Mouse (Mus musculus) cortical plate, adult 2 months (tissue): ENCODE data around the gene Sema3d. TPM values are rescaled to one million over a fixed set of nuclear protein-coding genes. Genes with fewer than 3 reads are reported as not detected.

Experiments used
- H3K27ac ChIP-seq: fragments of 200-500 bp; 2 replicates; pipeline ENCODE4 v1.5.1; 2012; ENCODE audit warnings: low read length, control low read depth, inconsistent platforms; ENCODE audit not compliant: insufficient read depth
- H3K4me1 ChIP-seq: fragments of 200-500 bp; 2 replicates; pipeline ENCODE4 v1.6.1; 2011; ENCODE audit warnings: low read length; ENCODE audit not compliant: control insufficient read depth, insufficient read depth
- H3K4me3 ChIP-seq: fragments of 200-500 bp; 2 replicates; pipeline ENCODE4 v1.5.1; 2011; ENCODE audit warnings: mild to moderate bottlenecking, low read length, control low read depth; ENCODE audit not compliant: insufficient read depth
- CTCF ChIP-seq: fragments of 200-500 bp; IDR thresholded peaks from 2 replicates; pipeline ENCODE4 v1.5.1; 2011; ENCODE audit warnings: mild to moderate bottlenecking, control low read depth, low read length; ENCODE audit not compliant: insufficient read depth; ENCODE audit errors: extremely low read depth
- POLR2A ChIP-seq: fragments of 200-500 bp; IDR thresholded peaks from 2 replicates; pipeline ENCODE4 v1.6.1; 2011; ENCODE audit warnings: mild to moderate bottlenecking, low read length, control low read depth; ENCODE audit not compliant: insufficient read depth; ENCODE audit errors: extremely low read depth
- polyA plus RNA-seq: library from polyadenylated mRNA; depleted of rRNA; stranded (reverse); fragments of >200 nt; gene quantifications from 2 replicates; pipeline ENCODE4 v1.2.3, GENCODE M21; 2012

Gene Sema3d
- polyA plus RNA-seq, 1 experiment, result 2.7 TPM

DNA sequence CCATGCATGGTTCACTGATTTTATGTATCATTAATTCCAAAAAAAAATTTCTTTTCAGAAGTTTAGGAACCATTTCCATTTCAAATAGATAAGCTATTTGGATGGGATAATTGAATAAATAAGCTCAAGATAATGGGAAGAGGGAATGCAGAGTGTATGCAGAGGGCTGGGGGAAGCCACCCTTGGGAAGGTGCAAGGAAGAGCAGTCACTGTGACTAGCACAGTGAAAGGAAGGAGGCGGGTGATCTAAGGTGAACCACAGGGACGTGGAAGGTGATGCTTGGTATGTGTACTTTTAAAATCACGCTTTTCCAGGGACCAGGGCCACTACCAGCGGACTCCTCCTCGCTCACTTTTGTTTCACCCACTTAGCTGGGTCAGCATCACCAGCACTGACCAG is 115.9 kb downstream of the Sema3d start:
- Histone ChIP-seq H3K4me1 (no peaks in the 10 kb centered on the region), H3K27ac (no peak overlapping the region), H3K4me3 (no peak overlapping the region)
- TF ChIP-seq POLR2A, result no peak

DNA sequence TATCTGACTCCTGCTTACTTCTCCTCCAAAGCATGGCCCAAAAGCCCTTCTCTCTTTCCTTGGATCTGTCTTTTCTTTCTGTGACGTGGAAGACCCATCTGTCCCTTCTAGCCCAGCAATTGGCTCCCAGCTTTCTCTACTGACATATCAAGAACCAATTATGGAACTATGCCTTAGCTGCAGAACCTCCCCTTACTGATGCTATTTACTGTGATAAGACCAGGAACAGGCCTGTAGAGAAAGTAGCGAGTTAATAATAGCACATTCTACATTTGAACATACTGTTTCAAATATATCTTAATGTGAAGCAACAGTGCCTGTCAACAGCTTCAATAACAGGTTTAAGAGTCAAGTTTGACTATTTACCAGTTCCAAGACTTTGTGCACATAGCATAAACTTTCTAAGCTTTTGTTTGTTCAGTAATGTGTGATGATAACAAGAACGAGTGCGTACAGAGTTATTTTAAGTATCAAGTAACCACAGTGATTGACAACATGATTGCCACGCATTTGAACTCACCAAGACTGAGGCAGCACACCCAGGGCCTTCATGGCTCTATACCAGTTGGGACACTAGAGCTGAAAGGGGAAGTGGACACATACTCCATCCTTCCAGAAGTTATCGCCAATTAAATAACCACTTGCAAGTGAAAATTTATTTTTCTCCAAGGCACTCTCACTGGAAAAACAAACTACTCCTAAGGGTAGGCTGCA is 116.8 kb downstream of the Sema3d start:
- Histone ChIP-seq H3K4me3 (no peak overlapping the region), H3K27ac (no peak overlapping the region), H3K4me1 (no peaks in the 10 kb centered on the region)
- no peak for TF ChIP-seq POLR2A
- no peak for TF ChIP-seq CTCF

DNA sequence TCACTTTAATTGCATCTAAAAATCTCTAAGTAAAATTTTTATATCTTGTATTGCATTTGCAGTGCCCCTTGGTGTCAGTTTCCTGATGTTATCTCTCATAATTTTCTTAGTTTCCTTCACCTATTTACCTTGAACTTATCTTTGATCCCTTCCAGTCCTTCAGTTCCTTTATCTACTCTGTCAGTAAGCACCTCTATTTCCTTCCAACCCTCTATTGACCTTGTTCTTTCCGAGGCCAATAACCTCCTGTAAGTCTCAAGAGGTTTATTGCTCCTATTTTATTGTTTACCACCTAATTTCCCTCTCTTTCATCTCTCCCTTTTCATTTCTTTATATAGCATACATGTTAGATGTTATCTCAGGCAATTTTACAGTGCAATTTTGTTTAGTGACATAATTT is 129.3 kb downstream of the Sema3d start:
- H3K4me3 ChIP-seq, result no peak overlapping the region
- no peak for TF ChIP-seq CTCF
- no peak for TF ChIP-seq POLR2A
- no peaks in the 10 kb centered on the region; the same call in 1 of the 2 replicates for H3K4me1 ChIP-seq
- H3K27ac ChIP-seq, result no peak overlapping the region

DNA sequence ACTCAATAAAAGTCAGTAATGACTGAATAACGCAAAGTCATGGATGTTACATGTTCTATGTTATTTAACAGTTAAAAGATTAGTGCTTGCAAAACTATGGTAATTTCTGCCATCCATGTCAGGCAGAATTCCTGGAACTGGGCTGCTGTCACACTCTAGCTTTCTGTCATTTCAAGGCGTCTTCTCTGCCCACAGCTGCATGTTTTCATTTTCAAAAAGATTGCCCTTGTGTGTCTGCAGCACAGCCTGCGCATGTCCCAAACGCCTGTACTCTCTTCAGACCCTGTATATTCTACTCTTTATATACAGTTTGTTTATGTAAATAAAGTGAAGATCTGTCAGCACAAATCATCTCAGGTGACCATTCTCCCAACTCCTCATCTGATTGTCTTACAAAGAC is 132.1 kb downstream of the Sema3d start:
- Histone ChIP-seq H3K4me1 (no peaks in the 10 kb centered on the region), H3K4me3 (no peak overlapping the region), H3K27ac (no peak overlapping the region)
- no peak for TF ChIP-seq CTCF
- TF ChIP-seq POLR2A, result no peak

DNA sequence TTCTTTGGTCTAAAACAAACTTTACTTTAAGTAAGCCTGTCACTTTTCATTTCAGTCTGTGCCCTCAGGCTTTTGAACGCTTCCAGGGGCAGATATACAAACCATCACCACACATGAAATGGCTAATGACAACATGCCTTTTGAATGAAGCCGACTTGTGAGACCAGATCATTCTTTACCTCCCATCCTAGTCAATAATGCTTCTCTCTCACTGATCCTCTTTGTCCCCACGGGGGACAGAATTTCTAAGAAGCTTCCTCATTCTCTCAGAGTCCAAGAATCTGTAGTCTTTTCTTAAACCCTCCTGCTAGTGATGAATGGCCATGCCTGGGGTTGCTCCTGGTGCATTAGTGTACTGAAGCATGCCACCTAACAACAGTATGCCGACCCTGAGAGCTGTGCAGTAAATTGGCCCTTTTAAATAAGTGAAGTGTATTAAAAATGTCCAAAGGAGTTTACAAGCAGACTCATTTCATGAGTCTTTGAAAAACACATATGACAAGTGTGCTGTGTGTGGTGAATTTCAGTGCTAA is 142.1 kb downstream of the Sema3d start:
- Histone ChIP-seq H3K4me1 (no peaks in the 10 kb centered on the region), H3K27ac (no peak overlapping the region), H3K4me3 (no peak overlapping the region)
- TF ChIP-seq POLR2A (no peak), CTCF (no peak)

DNA sequence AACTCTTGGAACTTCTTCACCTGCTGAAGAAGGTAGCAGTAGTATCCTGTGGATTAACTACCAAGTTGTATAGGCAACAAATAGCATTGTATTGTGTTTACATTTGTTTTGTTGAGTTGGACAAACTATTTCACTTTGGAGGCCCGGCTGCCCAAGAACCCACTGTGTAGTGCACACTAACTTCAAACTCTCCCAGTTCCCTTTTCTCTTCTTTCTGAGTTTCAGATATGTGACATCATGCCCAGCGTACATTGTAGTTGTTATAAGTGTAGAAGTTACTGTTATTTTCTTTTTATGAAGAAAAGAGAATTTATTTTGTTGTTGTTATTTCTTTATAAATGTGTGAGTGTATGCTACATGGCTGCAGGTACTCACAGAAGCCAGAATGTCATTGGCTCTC is 145.4 kb downstream of the Sema3d start:
- TF ChIP-seq CTCF, result no peak
- no peak for TF ChIP-seq POLR2A
- H3K4me3 ChIP-seq, result no peak overlapping the region

GRCm38 (mm10) chr5:12529771-12530170 is 146.6 kb downstream of the Sema3d start:
- Histone ChIP-seq H3K4me3 (no peak overlapping the region), H3K27ac (no peak overlapping the region), H3K4me1 (no peaks in the 10 kb centered on the region)
- no peak for TF ChIP-seq POLR2A
- TF ChIP-seq CTCF, result no peak

More for the DNA sequence above, 145.4 kb downstream of the Sema3d start:
- Histone ChIP-seq H3K27ac (no peak overlapping the region), H3K4me1 (no peaks in the 10 kb centered on the region)

GRCm38 (mm10) chr5:12541268-12541667 is 158.1 kb downstream of the Sema3d start:
- Histone ChIP-seq H3K4me3 (no peak overlapping the region), H3K4me1 (no peaks in the 10 kb centered on the region), H3K27ac (no peak overlapping the region)
- TF ChIP-seq POLR2A (no peak), CTCF (peak; percentile 31; the same call in 1 of the 2 replicates)

- no peak overlapping the region for H3K4me3 ChIP-seq
- TF ChIP-seq CTCF (no peak), POLR2A (no peak)
- H3K27ac ChIP-seq, result no peak overlapping the region
- H3K4me1 ChIP-seq, result no peaks in the 10 kb centered on the region
Observed at GRCm38 (mm10) chr5:12549046-12549669, 166.0 kb downstream of the Sema3d start.

- TF ChIP-seq CTCF (no peak), POLR2A (no peak)
- no peak overlapping the region for H3K4me3 ChIP-seq
- H3K27ac ChIP-seq, result no peak overlapping the region
- no peaks in the 10 kb centered on the region for H3K4me1 ChIP-seq
Observed at GRCm38 (mm10) chr5:12555401-12555800, 172.2 kb downstream of the Sema3d start.
